Comparison of ENCODE assay signal across 9 mouse cellular contexts in the genomic region with DNA sequence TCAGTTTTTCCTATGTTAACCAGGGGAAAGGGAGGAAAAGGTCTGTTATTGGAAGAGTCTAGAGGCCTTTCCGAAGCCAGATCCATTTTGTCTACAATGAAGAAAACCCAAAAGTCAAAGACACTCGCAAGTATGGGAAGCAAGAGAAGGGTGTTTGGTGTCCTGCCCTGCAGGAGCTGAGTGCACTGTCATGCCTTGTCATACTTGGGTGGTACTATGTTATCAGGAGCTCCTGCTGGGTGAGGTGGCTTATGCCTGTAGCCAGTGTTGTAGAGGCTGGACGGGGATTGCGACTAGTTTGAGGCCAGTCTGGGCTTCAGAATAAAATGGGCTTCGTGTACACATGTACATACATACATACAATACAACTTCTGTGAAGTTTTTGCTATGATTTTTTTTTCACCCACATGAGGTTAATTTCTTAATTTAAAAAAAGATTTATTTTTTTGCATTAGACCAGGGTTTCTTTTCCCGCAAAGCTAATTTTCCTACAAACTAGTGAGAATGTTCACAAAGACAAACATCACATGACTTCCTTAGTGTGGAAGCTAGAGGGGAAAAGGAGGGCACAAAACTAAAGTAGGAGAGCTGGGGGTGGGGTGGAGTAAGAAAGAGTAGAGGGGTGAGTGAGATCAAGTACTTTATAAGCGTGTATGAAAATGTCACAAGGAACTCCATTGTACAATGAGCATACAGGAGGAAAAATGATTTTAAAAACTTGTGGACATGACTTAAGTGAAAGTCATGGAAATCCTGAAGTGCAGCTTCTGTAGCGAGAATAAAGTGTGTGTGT. TPM values are rescaled to one million over a fixed set of nuclear protein-coding genes. Genes with fewer than 3 reads are reported as not detected.
A peak's percentile ranks its signal among the peaks of the same experiment; 100 is the strongest.
DNase-seq lines count a peak whose midpoint lies in the region; ATAC-seq and TF ChIP-seq lines count a peak whose summit lies in the region.
"Had no signal": no experiment of that assay in that cellular context is flagged by ENCODE, and none has a peak within 500 bp of the region (broad histone marks: within the 10 kb centered on the region; RNA-seq: fewer than 3 reads in every experiment).

No protein-coding gene starts in this region.

- 73% methylated on average over 8 of the region's 8 CpGs for WGBS in intestine, embryonic 14.5 days
- 74% methylated on average over 8 of the region's 8 CpGs for WGBS in intestine, postnatal 0 days
- 68% methylated on average over 8 of the region's 8 CpGs for WGBS in embryonic facial prominence, embryonic 15.5 days
- 45% methylated on average over 8 of the region's 8 CpGs for WGBS in liver, postnatal 0 days (ENCODE audit: insufficient replicate concordance)
- 69% methylated on average over 8 of the region's 8 CpGs for WGBS in thymus, adult 2 months

- H3K27me3 ChIP-seq in intestine, embryonic 14.5 days (replicated peaks; ENCODE audit: control insufficient read depth, insufficient read depth, low read length), result no peaks in the 10 kb centered on the region
- H3K27me3 ChIP-seq in intestine, postnatal 0 days (replicated peaks; ENCODE audit: control insufficient read depth, insufficient read depth, low read length), result no peaks in the 10 kb centered on the region
- H3K27me3 ChIP-seq in embryonic facial prominence, embryonic 15.5 days, result no peaks in the 10 kb centered on the region
- H3K27me3 ChIP-seq in liver, postnatal 0 days (ENCODE audit: insufficient read depth, low read length), result no peaks in the 10 kb centered on the region
- H3K27me3 ChIP-seq in thymus, adult 2 months (ENCODE audit: control insufficient read depth, insufficient read depth, low read length), result no peaks in the 10 kb centered on the region

- DNase-seq in intestine, embryonic 14.5 days (ENCODE audit: low spot score), result no peak
- DNase-seq in MEL-GATA-1-ER (ENCODE audit: extremely low read depth, low read depth), result peak; percentile 88
- peak; percentile 76 for DNase-seq in liver, postnatal 0 days
- no peak for DNase-seq in left cerebral cortex, adult 11 months (ENCODE audit: low spot score)
- no peak for DNase-seq in thymus, adult 2 months
- DNase-seq in left cerebral cortex, postnatal 36 days (ENCODE audit: low spot score in 2 of 2), result no peak

- no peak for TF ChIP-seq POLR2A in thymus, adult 2 months (IDR thresholded peaks at IDR 0.05; ENCODE audit: control insufficient read depth, extremely low read depth, insufficient read depth, low read length, poor library complexity)

- H3K4me2 ChIP-seq in intestine, embryonic 14.5 days (ENCODE audit: low read length), result peak overlapping the region; percentile 3; the same call in 1 of the 2 replicates
- no peak overlapping the region for H3K4me2 ChIP-seq in intestine, postnatal 0 days (replicated peaks; ENCODE audit: low read depth)
- no peak overlapping the region for H3K4me2 ChIP-seq in embryonic facial prominence, embryonic 15.5 days (replicated peaks)
- peak overlapping the region; percentile 54 for H3K4me2 ChIP-seq in liver, postnatal 0 days (ENCODE audit: low read depth, low read length)

- no peak overlapping the region for H3K4me3 ChIP-seq in intestine, embryonic 14.5 days (ENCODE audit: low read depth, low read length)
- no peak overlapping the region for H3K4me3 ChIP-seq in intestine, postnatal 0 days (ENCODE audit: low read depth, low read length)
- no peak overlapping the region for H3K4me3 ChIP-seq in embryonic facial prominence, embryonic 15.5 days (replicated peaks)
- H3K4me3 ChIP-seq in liver, postnatal 0 days (ENCODE audit: low read depth, low read length), result peak overlapping the region; percentile 31; the same call in 1 of the 2 replicates
- H3K4me3 ChIP-seq in thymus, adult 2 months (ENCODE audit: control insufficient read depth, insufficient read depth, low read length), result no peak overlapping the region
- H3K4me3 ChIP-seq: myocyte had no signal

- H3K9me3 ChIP-seq in intestine, embryonic 14.5 days (ENCODE audit: control insufficient read depth, low read length), result no peaks in the 10 kb centered on the region
- no peaks in the 10 kb centered on the region for H3K9me3 ChIP-seq in intestine, postnatal 0 days (ENCODE audit: control insufficient read depth)
- no peaks in the 10 kb centered on the region for H3K9me3 ChIP-seq in embryonic facial prominence, embryonic 15.5 days (replicated peaks)
- H3K9me3 ChIP-seq in liver, postnatal 0 days (ENCODE audit: low read length), result no peaks in the 10 kb centered on the region

- H3K36me3 ChIP-seq in intestine, embryonic 14.5 days (ENCODE audit: control insufficient read depth, insufficient read depth, low read length), result no peaks in the 10 kb centered on the region
- H3K36me3 ChIP-seq in intestine, postnatal 0 days (ENCODE audit: control insufficient read depth, insufficient read depth), result no peaks in the 10 kb centered on the region
- H3K36me3 ChIP-seq in embryonic facial prominence, embryonic 15.5 days, result peaks cover 10% of the 10 kb centered on the region
- H3K36me3 ChIP-seq in liver, postnatal 0 days (replicated peaks; ENCODE audit: insufficient read depth, low read length), result peaks cover 5% of the 10 kb centered on the region; the same call in 1 of the 2 replicates
- H3K36me3 ChIP-seq in thymus, adult 2 months (ENCODE audit: control insufficient read depth, insufficient read depth, low read length), result no peaks in the 10 kb centered on the region

- 0 out of 2 replicates have a peak overlapping the region, but pooled peaks have one; percentile 16 for H3K27ac ChIP-seq in intestine, embryonic 14.5 days (ENCODE audit: low read depth)
- no peak overlapping the region for H3K27ac ChIP-seq in intestine, postnatal 0 days (ENCODE audit: low read depth, low read length)
- 0 out of 2 replicates have a peak overlapping the region, but pooled peaks have one; percentile 7 for H3K27ac ChIP-seq in embryonic facial prominence, embryonic 15.5 days (replicated peaks)
- peak overlapping the region; percentile 78 for H3K27ac ChIP-seq in liver, postnatal 0 days (ENCODE audit: low read depth)
- no peak overlapping the region for H3K27ac ChIP-seq in thymus, adult 2 months (ENCODE audit: control insufficient read depth, insufficient read depth, low read length)

- peak; percentile 96 for TF ChIP-seq EP300 in liver, postnatal 0 days (IDR thresholded peaks at IDR 0.05; ENCODE audit: low read depth)

- intact Hi-C loops in left cerebral cortex, postnatal 36 days (cut with DNase I), result no loop called here

- H3K9ac ChIP-seq in intestine, embryonic 14.5 days (ENCODE audit: low read length), result no peak overlapping the region
- H3K9ac ChIP-seq in intestine, postnatal 0 days (ENCODE audit: low read depth, low read length), result no peak overlapping the region
- H3K9ac ChIP-seq in embryonic facial prominence, embryonic 15.5 days, result no peak overlapping the region
- H3K9ac ChIP-seq in liver, postnatal 0 days (replicated peaks), result 0 out of 2 replicates have a peak overlapping the region, but pooled peaks have one; percentile 3

- ATAC-seq in intestine, embryonic 14.5 days (replicated peaks; ENCODE audit: low FRiP score, low TSS enrichment, low read depth), result no peak
- no peak for ATAC-seq in intestine, postnatal 0 days
- ATAC-seq in embryonic facial prominence, embryonic 15.5 days (ENCODE audit: insufficient number of reproducible peaks, low FRiP score, low TSS enrichment, low read depth), result no peak
- peak; percentile 93 for ATAC-seq in liver, postnatal 0 days

- peaks cover 7% of the 10 kb centered on the region for H3K4me1 ChIP-seq in intestine, embryonic 14.5 days (replicated peaks; ENCODE audit: control insufficient read depth, insufficient read depth, low read length)
- 0 out of 2 replicates have a peak, but pooled peaks cover 3% of the 10 kb centered on the region for H3K4me1 ChIP-seq in intestine, postnatal 0 days (replicated peaks; ENCODE audit: control insufficient read depth, insufficient read depth, low read length)
- H3K4me1 ChIP-seq in embryonic facial prominence, embryonic 15.5 days, result peaks cover 22% of the 10 kb centered on the region
- peaks cover 22% of the 10 kb centered on the region for H3K4me1 ChIP-seq in liver, postnatal 0 days (ENCODE audit: insufficient read depth)
- peaks cover 9% of the 10 kb centered on the region for H3K4me1 ChIP-seq in thymus, adult 2 months (replicated peaks; ENCODE audit: control insufficient read depth, insufficient read depth, low read length)

- no peak for TF ChIP-seq CTCF in intestine, postnatal 0 days (IDR thresholded peaks at IDR 0.05; ENCODE audit: low read depth)
- TF ChIP-seq CTCF in liver, postnatal 0 days (IDR thresholded peaks at IDR 0.05; ENCODE audit: low read depth), result no peak
- no peak for TF ChIP-seq CTCF in thymus, adult 2 months (IDR thresholded peaks at IDR 0.05; ENCODE audit: borderline replicate concordance, control insufficient read depth, extremely low read depth, insufficient read depth, low read length, poor library complexity)

RNA-seq across cellular contexts. Expression of a gene that starts 27.2 kb away (rescaled TPM):
- polyA plus RNA-seq in intestine, embryonic 14.5 days (2014; fragmentation: Nextera tagmentation; extraction: Ambion mirVana), result 3.4 and 5.4 TPM in 2 replicates
- polyA plus RNA-seq in intestine, postnatal 0 days (2015; fragmentation: Nextera tagmentation; extraction: Ambion mirVana), result 0.95 and 0.96 TPM in 2 replicates
- 13.6 and 15.1 TPM in 2 replicates for polyA plus RNA-seq in embryonic facial prominence, embryonic 15.5 days (2015; fragmentation: Nextera tagmentation; extraction: Ambion mirVana)
- polyA plus RNA-seq in liver, postnatal 0 days (2015; fragmentation: Nextera tagmentation; extraction: Ambion mirVana), result 2.7 and 2.8 TPM in 2 replicates
- polyA plus RNA-seq in thymus, adult 2 months (2012; rRNA removed), result 1.5 and 2.2 TPM in 2 replicates
- total RNA-seq in left cerebral cortex, postnatal 36 days (2021), result under 1 TPM; 0.39 to 0.45 TPM

RNA-seq across cellular contexts. Expression of a gene that starts 41.9 kb away (rescaled TPM):
- 189 and 195 TPM in 2 replicates for polyA plus RNA-seq in intestine, embryonic 14.5 days (2014; fragmentation: Nextera tagmentation; extraction: Ambion mirVana)
- 88.7 and 93.5 TPM in 2 replicates for polyA plus RNA-seq in intestine, postnatal 0 days (2015; fragmentation: Nextera tagmentation; extraction: Ambion mirVana)
- polyA plus RNA-seq in embryonic facial prominence, embryonic 15.5 days (2015; fragmentation: Nextera tagmentation; extraction: Ambion mirVana), result 170 and 178 TPM in 2 replicates
- polyA plus RNA-seq in liver, postnatal 0 days (2015; fragmentation: Nextera tagmentation; extraction: Ambion mirVana), result 71.7 and 73.7 TPM in 2 replicates
- polyA plus RNA-seq in thymus, adult 2 months (2012; rRNA removed), result 38.5 and 39.0 TPM in 2 replicates
- total RNA-seq in left cerebral cortex, postnatal 36 days (2021), result 10 to 100 TPM; 67.6 to 79.7 TPM

RNA-seq across cellular contexts. Expression of a gene that starts 55.7 kb away (rescaled TPM):
- polyA plus RNA-seq in intestine, embryonic 14.5 days (2014; fragmentation: Nextera tagmentation; extraction: Ambion mirVana), result not detected in 2 replicates
- not detected in 2 replicates for polyA plus RNA-seq in intestine, postnatal 0 days (2015; fragmentation: Nextera tagmentation; extraction: Ambion mirVana)
- 4.8 and 5.0 TPM in 2 replicates for polyA plus RNA-seq in embryonic facial prominence, embryonic 15.5 days (2015; fragmentation: Nextera tagmentation; extraction: Ambion mirVana)
- polyA plus RNA-seq in liver, postnatal 0 days (2015; fragmentation: Nextera tagmentation; extraction: Ambion mirVana), result 0.37 TPM in 1 of 2 replicates, not detected in the other
- polyA plus RNA-seq in thymus, adult 2 months (2012; rRNA removed), result 10.3 and 13.8 TPM in 2 replicates
- total RNA-seq in left cerebral cortex, postnatal 36 days (2021), result not detected

Comparison
In these comparisons a context has a peak if more than half of its experiments do, and no peak if none do; other contexts are left out.
1. H3K27ac ChIP-seq: peak in intestine, embryonic 14.5 days (single experiment), embryonic facial prominence, embryonic 15.5 days (single experiment) and liver, postnatal 0 days (single experiment); none in intestine, postnatal 0 days (single experiment) and thymus, adult 2 months (single experiment).
2. H3K4me2 ChIP-seq: peak in intestine, embryonic 14.5 days (single experiment) and liver, postnatal 0 days (single experiment); none in intestine, postnatal 0 days (single experiment) and embryonic facial prominence, embryonic 15.5 days (single experiment).
3. DNase-seq: peak in MEL-GATA-1-ER (single experiment) and liver, postnatal 0 days (single experiment); none in intestine, embryonic 14.5 days (single experiment), left cerebral cortex, adult 11 months (single experiment), thymus, adult 2 months (single experiment) and left cerebral cortex, postnatal 36 days (0 of 2).